Mouse (Mus musculus) embryo, embryonic 10.5 days (tissue): ENCODE results near the gene 4930583I09Rik.

Experiments
- DNase-seq: peaks from one replicate; pipeline ENCODE4 v3.0.0-alpha.2; 2015; ENCODE audit warnings: low spot score

The 4930583I09Rik gene

DNA sequence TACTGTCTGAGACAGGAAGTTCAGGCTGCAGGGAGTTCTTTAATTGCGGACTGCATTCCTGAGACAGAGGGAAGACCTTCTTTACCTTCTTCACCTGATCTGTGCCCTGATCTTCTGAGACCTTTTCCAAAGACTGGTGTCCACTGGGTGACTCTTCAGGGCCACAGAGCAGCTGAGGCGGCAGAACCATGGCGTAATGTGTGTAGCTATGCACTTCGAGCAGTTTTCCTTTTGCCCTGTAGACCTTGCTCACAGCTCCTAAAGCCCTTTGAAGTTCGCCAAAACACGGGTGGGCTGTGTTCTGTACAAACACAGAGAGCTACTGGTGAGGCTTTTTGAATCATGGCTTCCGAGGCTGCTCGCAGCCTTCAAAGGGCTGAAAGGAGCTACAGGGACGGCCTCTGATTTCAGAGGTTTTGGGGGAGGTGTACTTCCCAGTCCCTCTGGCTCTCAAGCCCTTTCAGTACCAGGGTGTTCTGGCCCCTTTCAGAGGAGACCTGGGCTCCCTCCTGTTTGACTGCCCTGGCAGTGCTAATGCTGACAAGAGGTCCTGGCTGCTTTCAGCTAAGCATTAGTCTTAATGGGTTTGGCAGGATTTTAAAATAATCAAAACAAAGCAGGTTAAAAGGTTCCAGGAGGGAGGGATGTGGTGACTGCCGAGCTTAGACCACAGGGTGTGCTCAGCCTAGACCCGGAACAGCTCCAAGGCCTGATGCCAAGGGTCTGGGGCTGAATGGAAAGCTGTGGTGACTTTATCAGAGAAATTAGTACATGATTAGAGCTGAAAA is 33.5 kb downstream of the 4930583I09Rik start:
- DNase-seq, result peak; percentile 38

- DNase-seq, result no peak
Observed at GRCm38 (mm10) chr17:64792623-64793022, 43.2 kb downstream of the 4930583I09Rik start.

GRCm38 (mm10) chr17:64792076-64792475 is 43.8 kb downstream of the 4930583I09Rik start:
- no peak for DNase-seq

GRCm38 (mm10) chr17:64789175-64789574 is 46.7 kb downstream of the 4930583I09Rik start:
- DNase-seq, result no peak

GRCm38 (mm10) chr17:64788301-64788700 is 47.6 kb downstream of the 4930583I09Rik start:
- no peak for DNase-seq

- no peak for DNase-seq
Observed at GRCm38 (mm10) chr17:64785961-64786360, 49.9 kb downstream of the 4930583I09Rik start.
